Mouse (Mus musculus) cerebellum, adult 9-10 months (tissue): ENCODE data around the gene Camkv.

ENCODE experiments used
- DNase-seq: peaks from one replicate; pipeline ENCODE4 v3.0.0; 2022

The Camkv gene

GRCm38 (mm10) chr9:107994464-107994863 is 59.0 kb downstream of the Camkv start:
- no peak for DNase-seq

- DNase-seq, result no peak
Measured at GRCm38 (mm10) chr9:107995513-107995912, 60.0 kb downstream of the Camkv start.

DNA sequence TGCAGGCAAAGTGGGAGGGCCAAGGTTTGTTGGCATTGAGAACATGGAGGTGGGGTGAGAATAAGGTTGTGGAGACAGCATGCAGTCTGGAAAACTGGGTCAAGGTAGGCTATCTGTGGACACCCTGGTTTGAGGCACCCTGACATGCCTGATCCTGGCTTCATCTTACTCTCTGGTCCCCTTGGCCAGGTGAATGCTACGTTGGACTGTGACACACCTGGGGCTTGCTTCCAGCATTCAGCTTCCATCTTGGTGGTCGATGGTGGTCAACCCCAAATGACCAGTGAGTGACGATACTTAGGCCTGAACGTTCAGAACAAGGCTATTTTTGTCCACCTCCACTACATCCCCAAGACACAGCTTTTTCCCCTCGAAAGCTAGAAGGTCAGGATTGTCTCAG is 60.6 kb downstream of the Camkv start, which contains the start of gene Gm20662:
TSS of gene Gm20662 (plus strand) at position 301 of the 400 bp plus-strand sequence.
- no peak for DNase-seq
